Mouse (Mus musculus) hindbrain, embryonic 13.5 days (tissue): ENCODE measurements around the gene Crygd. TPM values are rescaled to one million over a fixed set of nuclear protein-coding genes. Genes with fewer than 3 reads are reported as not detected.
"Not testable (repeated sequence)": the region's sequence is repeated elsewhere in the genome, so short reads cannot be mapped to it uniquely, and the experiment has no call there.

ENCODE experiments used
- ATAC-seq: fragments of 200-750 bp; cut with Nextera tagmentation; 2 replicates; pipeline ENCODE4 v1.8.0; 2017; ENCODE audit warnings: moderate TSS enrichment; ENCODE audit not compliant: low FRiP score
- H3K27ac ChIP-seq: fragments of 300-500 bp; sonication (generic); 2 replicates; pipeline ENCODE4 v1.5.1; 2015; ENCODE audit warnings: inconsistent platforms, mild to moderate bottlenecking, moderate library complexity
- H3K27me3 ChIP-seq: fragments of 300-500 bp; sonication (generic); 2 replicates; pipeline ENCODE4 v1.6.1; 2015; ENCODE audit warnings: mild to moderate bottlenecking, inconsistent platforms
- H3K36me3 ChIP-seq: fragments of 300-500 bp; sonication (generic); 2 replicates; pipeline ENCODE4 v1.6.1; 2015; ENCODE audit warnings: mild to moderate bottlenecking, inconsistent platforms
- H3K4me1 ChIP-seq: fragments of 300-500 bp; sonication (generic); replicated peaks from 2 replicates; pipeline ENCODE4 v1.6.1; 2015; ENCODE audit warnings: inconsistent platforms
- H3K4me2 ChIP-seq: fragments of 300-500 bp; sonication (generic); 2 replicates; pipeline ENCODE4 v1.6.1; 2015; ENCODE audit warnings: inconsistent platforms, mild to moderate bottlenecking, moderate library complexity
- H3K4me3 ChIP-seq: fragments of 300-500 bp; sonication (generic); 2 replicates; pipeline ENCODE4 v1.5.1; 2015; ENCODE audit warnings: mild to moderate bottlenecking, inconsistent platforms
- H3K9ac ChIP-seq: fragments of 300-500 bp; sonication (generic); 2 replicates; pipeline ENCODE4 v1.6.1; 2015; ENCODE audit warnings: mild to moderate bottlenecking, inconsistent platforms
- H3K9me3 ChIP-seq: fragments of 300-500 bp; sonication (generic); 2 replicates; pipeline ENCODE4 v1.6.1; 2016; ENCODE audit warnings: inconsistent platforms
- WGBS: fragments of 180-500 bp; shearing (Covaris S2); methylation state at CpG from one replicate; pipeline ENCODE4 v1.1.7; 2015; 5-methylcytosine and 5-hydroxymethylcytosine counted together
- polyA plus RNA-seq: library from polyadenylated mRNA; unstranded; fragments of >200 nt; fragmentation: Nextera tagmentation; extraction: Ambion mirVana; gene quantifications from 2 replicates; pipeline ENCODE4 v1.2.1, GENCODE M21; 2015

Gene Crygd
- polyA plus RNA-seq, 1 experiment from 2014 or later: not detected

- 27% methylated on average over 5 of the region's 5 CpGs for WGBS
- ATAC-seq: no peak
- Histone ChIP-seq H3K27me3 (no peaks in the 10 kb centered on the region), H3K4me1 (no peaks in the 10 kb centered on the region), H3K9ac (no peak overlapping the region), H3K4me2 (no peak overlapping the region), H3K27ac (no peak overlapping the region), H3K36me3 (no peaks in the 10 kb centered on the region), H3K4me3 (no peak overlapping the region), H3K9me3 (no peaks in the 10 kb centered on the region)
Observed at GRCm38 (mm10) chr1:65075607-65076006, 12.4 kb upstream of the Crygd start.

DNA sequence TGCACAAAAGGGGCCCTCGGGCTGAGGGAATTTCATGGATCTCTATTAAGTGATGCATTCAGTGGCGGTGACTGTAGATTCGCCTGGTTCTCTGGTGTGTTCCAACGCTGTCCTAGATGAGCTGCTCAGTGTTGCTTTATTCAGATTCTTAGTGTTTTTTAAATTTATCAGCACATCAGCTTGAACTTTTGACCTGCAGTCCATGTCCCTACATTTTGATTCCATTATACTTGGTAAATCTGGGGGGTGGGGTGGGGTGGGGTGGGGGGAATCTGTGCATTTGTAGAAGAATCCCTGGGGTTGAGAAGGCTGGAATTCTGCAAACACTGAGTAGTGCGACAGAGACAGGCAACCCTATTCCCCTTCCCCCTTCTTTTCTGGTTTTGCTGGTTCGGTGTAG, 10.3 kb upstream of the Crygd start, which contains the start of gene Crygc:
Gene Crygc, minus strand, starts transcription at position 101 of the 400 bp plus-strand sequence.
- H3K9me3 ChIP-seq: no peaks in the 10 kb centered on the region
- 57% methylated on average over 6 of the region's 6 CpGs for WGBS
- no peak for ATAC-seq

GRCm38 (mm10) chr1:65067842-65068241, 4.6 kb upstream of the Crygd start:
- no peaks in the 10 kb centered on the region for H3K4me1 ChIP-seq

More for the DNA sequence above, 10.3 kb upstream of the Crygd start, which contains the start of gene Crygc:
- H3K27ac ChIP-seq: no peak within 1 kb of the TSS
- H3K27me3 ChIP-seq: no peaks in the 10 kb centered on the region
- H3K4me2 ChIP-seq: no peak within 1 kb of the TSS
- H3K4me3 ChIP-seq: no peak within 1 kb of the TSS
- no peak within 1 kb of the TSS for H3K9ac ChIP-seq
- no peaks in the 10 kb centered on the region for H3K4me1 ChIP-seq
- H3K36me3 ChIP-seq: no peaks in the 10 kb centered on the region

DNA sequence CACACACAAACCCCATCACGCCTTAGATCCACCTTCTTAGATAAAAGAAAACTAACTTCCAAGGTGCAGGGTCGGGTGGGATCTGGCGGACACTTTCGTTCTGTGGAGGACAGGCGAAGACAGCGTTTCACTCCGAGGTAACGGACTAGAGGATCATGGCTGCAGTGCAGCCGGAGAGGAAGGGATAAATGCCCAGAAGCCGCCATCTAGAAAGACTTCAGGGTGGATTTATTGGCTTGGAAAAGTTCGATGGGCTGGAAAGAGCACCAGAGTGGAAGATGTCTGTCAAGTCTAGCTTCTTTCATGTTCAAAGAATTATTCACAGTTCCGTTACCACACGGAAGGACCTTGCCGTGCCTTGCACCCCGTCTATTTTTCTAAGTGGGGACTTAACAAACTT, 949 bp upstream of the Crygd start:
- H3K4me2 ChIP-seq: no peak overlapping the region
- WGBS: 80% methylated on average over 15 of the region's 15 CpGs
- ATAC-seq: no peak
- H3K27me3 ChIP-seq: no peaks in the 10 kb centered on the region
- H3K27ac ChIP-seq: no peak overlapping the region
- no peaks in the 10 kb centered on the region for H3K4me1 ChIP-seq
- H3K9me3 ChIP-seq: no peaks in the 10 kb centered on the region
- no peak overlapping the region for H3K9ac ChIP-seq
- no peak overlapping the region for H3K4me3 ChIP-seq
- no peaks in the 10 kb centered on the region for H3K36me3 ChIP-seq

More at GRCm38 (mm10) chr1:65067842-65068241, 4.6 kb upstream of the Crygd start:
- no peak overlapping the region for H3K4me2 ChIP-seq
- H3K27ac ChIP-seq: no peak overlapping the region
- no peak overlapping the region for H3K9ac ChIP-seq
- no peaks in the 10 kb centered on the region for H3K36me3 ChIP-seq
- no peak for ATAC-seq
- no peaks in the 10 kb centered on the region for H3K27me3 ChIP-seq
- H3K4me3 ChIP-seq: no peak overlapping the region
- H3K9me3 ChIP-seq: no peaks in the 10 kb centered on the region

DNA sequence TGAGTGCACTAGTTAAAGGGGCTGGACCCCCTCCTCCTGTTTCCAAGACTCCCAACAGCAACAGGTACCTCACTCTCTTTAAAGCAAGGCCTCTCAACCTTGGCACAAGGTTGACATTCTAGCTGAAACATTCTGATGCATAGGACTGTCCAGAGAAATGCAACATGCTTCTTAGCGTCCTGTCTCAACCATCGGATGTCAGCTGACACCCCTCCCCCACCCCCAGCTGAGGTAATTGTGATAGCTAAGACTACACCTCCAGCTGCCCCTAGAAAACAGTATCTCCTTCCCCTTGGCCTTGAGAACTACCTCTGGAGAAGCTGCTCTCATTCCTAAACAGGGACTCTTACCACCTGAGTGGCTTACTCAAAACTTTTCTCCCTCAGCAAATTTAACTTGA, 11.1 kb downstream of the Crygd start:
- Histone ChIP-seq H3K4me2 (no peak overlapping the region), H3K27me3 (peaks cover 9% of the 10 kb centered on the region; the same call in 1 of the 2 replicates), H3K27ac (no peak overlapping the region), H3K4me3 (no peak overlapping the region), H3K4me1 (no peaks in the 10 kb centered on the region), H3K36me3 (no peaks in the 10 kb centered on the region), H3K9me3 (no peaks in the 10 kb centered on the region; the same call in 1 of the 2 replicates), H3K9ac (no peak overlapping the region)
- WGBS: 40% methylated on average over 2 of the region's 2 CpGs
- no peak for ATAC-seq

GRCm38 (mm10) chr1:65051696-65052095, 11.6 kb downstream of the Crygd start:
- 53% methylated on average over 7 of the region's 7 CpGs for WGBS
- Histone ChIP-seq H3K27me3 (peaks cover 9% of the 10 kb centered on the region; the same call in 1 of the 2 replicates), H3K9ac (no peak overlapping the region), H3K4me1 (no peaks in the 10 kb centered on the region), H3K36me3 (no peaks in the 10 kb centered on the region), H3K27ac (no peak overlapping the region), H3K4me3 (no peak overlapping the region), H3K9me3 (no peaks in the 10 kb centered on the region; the same call in 1 of the 2 replicates), H3K4me2 (no peak overlapping the region)
- no peak for ATAC-seq

GRCm38 (mm10) chr1:65050952-65051351, 12.3 kb downstream of the Crygd start, which contains the start of gene Cryge:
Gene Cryge (minus strand): TSS chr1:65051149.
- not testable (repeated sequence) for H3K4me2 ChIP-seq, ATAC-seq, H3K27me3 ChIP-seq, H3K36me3 ChIP-seq, H3K4me1 ChIP-seq, H3K27ac ChIP-seq, H3K4me3 ChIP-seq, H3K9me3 ChIP-seq, H3K9ac ChIP-seq
- WGBS: 49% methylated on average over 12 of the region's 12 CpGs

DNA sequence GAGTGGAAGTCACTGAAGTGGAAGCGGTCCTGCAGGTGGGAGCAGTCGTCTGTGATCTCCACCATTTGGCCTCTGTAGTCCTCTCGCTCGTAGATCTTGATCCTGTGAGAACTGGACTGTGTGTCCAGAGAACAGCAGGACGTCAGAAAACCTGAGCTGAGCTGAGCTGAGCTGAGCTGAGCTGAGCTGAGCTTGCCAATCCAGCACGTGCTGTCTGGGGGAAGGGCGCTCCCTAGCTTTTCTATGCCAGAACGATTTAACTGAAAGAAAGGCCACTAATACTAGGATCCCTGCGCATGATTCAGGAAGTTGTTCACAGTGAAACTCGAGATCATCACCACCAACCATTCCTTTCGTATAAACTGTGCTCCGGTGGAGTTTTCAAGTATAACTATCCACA, 14.5 kb downstream of the Crygd start:
- no peaks in the 10 kb centered on the region for H3K36me3 ChIP-seq
- no peaks in the 10 kb centered on the region for H3K4me1 ChIP-seq
- no peak overlapping the region for H3K4me3 ChIP-seq
- no peak overlapping the region for H3K4me2 ChIP-seq
- 62% methylated on average over 12 of the region's 12 CpGs for WGBS
- no peak overlapping the region for H3K27ac ChIP-seq
- H3K9me3 ChIP-seq: no peaks in the 10 kb centered on the region; the same call in 1 of the 2 replicates
- H3K9ac ChIP-seq: no peak overlapping the region
- no peak for ATAC-seq
- peaks cover 9% of the 10 kb centered on the region; the same call in 1 of the 2 replicates for H3K27me3 ChIP-seq

- ATAC-seq: no peak
- H3K4me1 ChIP-seq: no peaks in the 10 kb centered on the region
Observed at GRCm38 (mm10) chr1:65046401-65047109, 16.7 kb downstream of the Crygd start.

GRCm38 (mm10) chr1:65043433-65043832, 19.8 kb downstream of the Crygd start:
- Histone ChIP-seq H3K4me1 (no peaks in the 10 kb centered on the region), H3K27me3 (no peaks in the 10 kb centered on the region), H3K27ac (no peak overlapping the region), H3K4me3 (no peak overlapping the region), H3K36me3 (no peaks in the 10 kb centered on the region), H3K9ac (no peak overlapping the region), H3K9me3 (no peaks in the 10 kb centered on the region), H3K4me2 (no peak overlapping the region)
- ATAC-seq: no peak
- WGBS: 82% methylated on average over 2 of the region's 2 CpGs

More at GRCm38 (mm10) chr1:65046401-65047109, 16.7 kb downstream of the Crygd start:
- no peaks in the 10 kb centered on the region for H3K9me3 ChIP-seq
- H3K27me3 ChIP-seq: 0 out of 2 replicates have a peak, but pooled peaks cover 5% of the 10 kb centered on the region
- 41% methylated on average over 8 of the region's 8 CpGs for WGBS
- H3K36me3 ChIP-seq: no peaks in the 10 kb centered on the region
- no peak overlapping the region for H3K27ac ChIP-seq
- no peak overlapping the region for H3K9ac ChIP-seq
- H3K4me2 ChIP-seq: no peak overlapping the region
- no peak overlapping the region for H3K4me3 ChIP-seq

DNA sequence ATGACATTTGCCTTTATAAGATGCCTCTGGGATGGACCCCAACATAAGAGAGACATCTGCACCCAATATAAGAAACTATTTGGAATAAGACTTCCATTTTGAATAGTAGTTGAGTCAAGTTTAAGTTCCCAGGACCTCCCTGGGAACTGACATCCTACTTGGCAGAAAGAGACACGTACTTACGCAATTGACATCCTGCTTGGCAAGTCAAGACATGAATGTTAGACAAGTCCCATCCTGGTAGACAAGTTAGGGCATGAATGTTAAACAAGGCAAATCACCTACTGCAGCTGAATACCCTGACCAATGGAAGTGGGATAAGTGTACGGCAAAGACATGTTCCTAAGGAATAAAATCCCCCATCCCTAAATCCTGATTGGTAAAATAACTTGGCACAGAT, 21.4 kb downstream of the Crygd start:
- ATAC-seq: no peak
- no peaks in the 10 kb centered on the region for H3K9me3 ChIP-seq
- H3K36me3 ChIP-seq: no peaks in the 10 kb centered on the region
- no peak overlapping the region for H3K9ac ChIP-seq
- H3K27me3 ChIP-seq: no peaks in the 10 kb centered on the region
- no peak overlapping the region for H3K4me2 ChIP-seq
- H3K4me3 ChIP-seq: no peak overlapping the region
- H3K4me1 ChIP-seq: no peaks in the 10 kb centered on the region
- no peak overlapping the region for H3K27ac ChIP-seq
- 95% methylated on average over 3 of the region's 3 CpGs for WGBS

GRCm38 (mm10) chr1:65040806-65041205, 22.4 kb downstream of the Crygd start:
- Histone ChIP-seq H3K9me3 (no peaks in the 10 kb centered on the region), H3K4me1 (no peaks in the 10 kb centered on the region), H3K9ac (no peak overlapping the region), H3K36me3 (no peaks in the 10 kb centered on the region), H3K27ac (no peak overlapping the region), H3K4me3 (no peak overlapping the region), H3K27me3 (no peaks in the 10 kb centered on the region), H3K4me2 (no peak overlapping the region)
- WGBS: 71% methylated on average over 6 of the region's 6 CpGs
- no peak for ATAC-seq

GRCm38 (mm10) chr1:65039679-65040078, 23.6 kb downstream of the Crygd start:
- no peak for ATAC-seq
- Histone ChIP-seq H3K4me1 (no peaks in the 10 kb centered on the region), H3K27me3 (no peaks in the 10 kb centered on the region), H3K27ac (no peak overlapping the region), H3K9me3 (no peaks in the 10 kb centered on the region), H3K4me3 (no peak overlapping the region), H3K36me3 (no peaks in the 10 kb centered on the region), H3K4me2 (no peak overlapping the region), H3K9ac (no peak overlapping the region)
- WGBS: 88% methylated on average over 3 of the region's 3 CpGs
